Mouse (Mus musculus) liver, embryonic 14.5 days (tissue): ENCODE measurements around the gene Dpt.

ENCODE experiments used
- CTCF ChIP-seq: IDR thresholded peaks from 2 replicates; pipeline ENCODE4 v1.5.1; 2016; ENCODE audit warnings: antibody characterized with exemption, low read depth, control low read depth
- EP300 ChIP-seq: IDR thresholded peaks from 2 replicates; pipeline ENCODE4 v1.6.1; 2016; ENCODE audit warnings: antibody characterized with exemption, low read depth

DNA sequence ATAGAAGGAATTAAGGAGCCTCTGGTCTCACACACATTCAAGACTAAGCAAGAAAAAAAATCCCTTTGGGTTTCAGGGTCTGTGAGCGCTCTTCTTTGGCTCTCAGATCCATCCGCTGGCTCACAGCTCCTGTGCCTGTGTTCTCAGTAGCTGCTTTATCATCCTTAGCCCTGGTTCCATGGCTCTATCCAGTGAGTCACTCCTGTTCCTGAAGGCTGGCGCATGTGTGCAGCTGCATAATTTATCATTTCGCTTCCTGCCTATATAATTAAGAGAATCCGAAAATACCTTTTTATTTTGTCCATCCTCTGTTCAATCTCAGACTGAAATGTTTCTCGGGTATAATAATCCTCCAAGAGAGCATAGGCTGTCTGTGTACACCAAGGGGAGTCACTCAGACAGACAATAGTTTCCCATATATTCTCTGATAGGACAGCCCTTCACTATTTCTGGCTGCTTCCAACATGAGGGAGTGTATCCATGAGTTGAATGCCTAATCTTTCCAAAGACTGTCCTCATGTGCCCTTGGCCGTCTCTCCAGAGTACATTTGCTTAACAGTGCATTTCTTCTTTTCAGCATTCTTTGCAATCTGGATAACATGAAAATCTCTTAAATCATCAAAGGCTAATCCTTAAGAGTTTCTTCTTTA is 52.3 kb downstream of the Dpt start:
- TF ChIP-seq CTCF = no peak
- no peak for TF ChIP-seq EP300
